Mouse (Mus musculus) CH12.LX (cell line): ENCODE measurements around the gene Cop1.
A peak's percentile ranks its signal among the peaks of the same experiment; 100 is the strongest.

Experiments used
- CHD1 ChIP-seq: IDR thresholded peaks from 2 replicates; pipeline ENCODE4 v1.6.1; 2012; ENCODE audit warnings: low read depth, low read length, improper control_type of control experiment, inconsistent platforms
- CTCF ChIP-seq, 2 experiments: IDR thresholded peaks in 1 of 2; conservative IDR thresholded peaks in 1 of 2; 2 replicates each; pipeline ENCODE4 v1.5.1; 2011 to 2012; ENCODE audit warnings: low read depth in 2 of 2, low read length in 2 of 2, improper control_type of control experiment in 1 of 2, inconsistent platforms in 1 of 2, mild to moderate bottlenecking in 1 of 2, moderate library complexity in 1 of 2
- EP300 ChIP-seq: IDR thresholded peaks from 2 replicates; pipeline ENCODE4 v1.6.1; 2011; ENCODE audit warnings: low read length, improper control_type of control experiment
- ETS1 ChIP-seq: conservative IDR thresholded peaks from 2 replicates; pipeline ENCODE4 v1.6.1; 2012; ENCODE audit warnings: low read depth, mild to moderate bottlenecking, inconsistent platforms, low read length, improper control_type of control experiment, moderate library complexity
- KAT2A ChIP-seq: IDR thresholded peaks from 2 replicates; pipeline ENCODE4 v1.6.1; 2012; ENCODE audit warnings: low read length, improper control_type of control experiment, inconsistent platforms; ENCODE audit not compliant: insufficient replicate concordance
- POLR2A ChIP-seq: IDR thresholded peaks from 2 replicates; pipeline ENCODE4 v1.6.1; 2011; ENCODE audit warnings: low read depth, mild to moderate bottlenecking, improper control_type of control experiment, low read length
- POLR2AphosphoS2 ChIP-seq: IDR thresholded peaks from 2 replicates; pipeline ENCODE4 v1.6.1; 2011; ENCODE audit warnings: low read depth, low read length, improper control_type of control experiment
- SMC3 ChIP-seq: IDR thresholded peaks from 2 replicates; pipeline ENCODE4 v1.6.1; 2011; ENCODE audit warnings: low read depth, low read length, improper control_type of control experiment
- TBP ChIP-seq: conservative IDR thresholded peaks from 2 replicates; pipeline ENCODE4 v1.6.1; 2011; ENCODE audit warnings: low read depth, low read length, improper control_type of control experiment
- UBTF ChIP-seq: IDR thresholded peaks from 2 replicates; pipeline ENCODE4 v1.6.1; 2012; ENCODE audit warnings: low read depth, mild to moderate bottlenecking, inconsistent platforms, low read length, improper control_type of control experiment, moderate library complexity
- ZNF384 ChIP-seq: IDR thresholded peaks from 2 replicates; pipeline ENCODE4 v1.6.1; 2012; ENCODE audit warnings: low read depth, low read length, improper control_type of control experiment, inconsistent platforms

GRCm38 (mm10) chr1:159290219-159290618 lies 58.1 kb downstream of the Cop1 start:
- TF ChIP-seq SMC3 (peak; percentile 22), POLR2AphosphoS2 (no peak), UBTF (no peak), TBP (no peak), POLR2A (no peak), CTCF (conservative IDR thresholded peaks at IDR 0.05 in 1 of 2, IDR thresholded peaks at IDR 0.05 in 1 of 2; ENCODE audit: low read depth in 2 of 2, low read length in 2 of 2) (peak in 1 of 2 experiments; percentile 60; a peak in 2 of 4 replicates), KAT2A (no peak), EP300 (no peak), ETS1 (no peak), ZNF384 (no peak), CHD1 (no peak)
